Mouse (Mus musculus) forebrain, embryonic 16.5 days (tissue): ENCODE measurements around the gene Washc3. TPM values are rescaled to one million over a fixed set of nuclear protein-coding genes. Genes with fewer than 3 reads are reported as not detected.

Experiments
- ATAC-seq: fragments of 200-750 bp; cut with Nextera tagmentation; 2 replicates; pipeline ENCODE4 v1.8.0; 2017; ENCODE audit warnings: mild to moderate bottlenecking, moderate library complexity
- H3K27ac ChIP-seq: fragments of 300-500 bp; sonication (generic); 2 replicates; pipeline ENCODE4 v1.5.1; 2014; ENCODE audit warnings: low read length, control low read depth
- H3K27me3 ChIP-seq: fragments of 300-500 bp; sonication (generic); replicated peaks from 2 replicates; pipeline ENCODE4 v1.6.1; 2014; ENCODE audit warnings: low read length; ENCODE audit not compliant: control insufficient read depth, insufficient read depth
- H3K36me3 ChIP-seq: fragments of 300-500 bp; sonication (generic); 2 replicates; pipeline ENCODE4 v1.6.1; 2014; ENCODE audit not compliant: control insufficient read depth, insufficient read depth
- H3K4me1 ChIP-seq: fragments of 300-500 bp; sonication (generic); replicated peaks from 2 replicates; pipeline ENCODE4 v1.6.1; 2014; ENCODE audit warnings: low read length; ENCODE audit not compliant: control insufficient read depth, insufficient read depth
- H3K4me2 ChIP-seq: fragments of 300-500 bp; sonication (generic); 2 replicates; pipeline ENCODE4 v1.6.1; 2014; ENCODE audit warnings: mild to moderate bottlenecking, low read length, control low read depth
- H3K4me3 ChIP-seq: fragments of 300-500 bp; sonication (generic); replicated peaks from 2 replicates; pipeline ENCODE4 v1.5.1; 2014; ENCODE audit warnings: mild to moderate bottlenecking, low read length, control low read depth
- H3K9ac ChIP-seq: fragments of 300-500 bp; sonication (generic); replicated peaks from 2 replicates; pipeline ENCODE4 v1.6.1; 2014; ENCODE audit warnings: low read depth, low read length, control low read depth
- H3K9me3 ChIP-seq: fragments of 300-500 bp; sonication (generic); 2 replicates; pipeline ENCODE4 v1.6.1; 2016; ENCODE audit warnings: low read length; ENCODE audit not compliant: control insufficient read depth
- WGBS: fragments of 180-500 bp; shearing (Covaris S2); extraction: QIAGEN DNeasy Blood & Tissue Kit; methylation state at CpG from one replicate; pipeline ENCODE4 v1.1.7; 2014; 5-methylcytosine and 5-hydroxymethylcytosine counted together
- polyA plus RNA-seq: library from polyadenylated mRNA; unstranded; fragments of >200 nt; fragmentation: Nextera tagmentation; extraction: Ambion mirVana; gene quantifications from 2 replicates; pipeline ENCODE4 v1.2.1, GENCODE M21; 2015

The Washc3 gene
- polyA plus RNA-seq, 1 experiment from 2014 or later, result 43.4 TPM

DNA sequence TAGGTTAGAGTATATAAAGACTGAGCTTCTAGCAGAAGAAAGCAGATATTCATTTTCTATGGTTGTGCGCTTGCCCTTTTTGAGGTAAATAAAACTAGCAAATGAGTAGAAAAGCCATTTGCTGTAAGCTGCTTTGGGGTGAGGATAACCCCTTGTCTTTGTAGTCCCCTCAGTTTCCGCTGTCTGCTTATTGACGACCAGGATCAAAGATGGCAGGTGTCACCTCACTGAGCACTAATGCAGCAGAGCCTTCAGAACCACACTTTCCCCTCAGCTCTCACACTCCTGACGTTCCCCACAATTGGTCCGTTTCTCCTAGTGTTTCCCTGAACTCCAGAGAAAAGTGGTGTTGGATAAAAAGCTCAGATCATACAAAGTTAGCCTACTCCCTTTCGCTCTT, 2.3 kb downstream of the Washc3 start:
- 91% methylated on average over 6 of the region's 6 CpGs for WGBS
- H3K9ac ChIP-seq, result no peak overlapping the region
- peaks cover 6% of the 10 kb centered on the region for H3K4me1 ChIP-seq
- no peak overlapping the region for H3K27ac ChIP-seq
- H3K36me3 ChIP-seq, result 0 out of 2 replicates have a peak, but pooled peaks cover 2% of the 10 kb centered on the region
- H3K4me3 ChIP-seq, result no peak overlapping the region
- H3K4me2 ChIP-seq, result no peak overlapping the region
- no peak for ATAC-seq
- H3K27me3 ChIP-seq, result no peaks in the 10 kb centered on the region
- no peaks in the 10 kb centered on the region for H3K9me3 ChIP-seq

DNA sequence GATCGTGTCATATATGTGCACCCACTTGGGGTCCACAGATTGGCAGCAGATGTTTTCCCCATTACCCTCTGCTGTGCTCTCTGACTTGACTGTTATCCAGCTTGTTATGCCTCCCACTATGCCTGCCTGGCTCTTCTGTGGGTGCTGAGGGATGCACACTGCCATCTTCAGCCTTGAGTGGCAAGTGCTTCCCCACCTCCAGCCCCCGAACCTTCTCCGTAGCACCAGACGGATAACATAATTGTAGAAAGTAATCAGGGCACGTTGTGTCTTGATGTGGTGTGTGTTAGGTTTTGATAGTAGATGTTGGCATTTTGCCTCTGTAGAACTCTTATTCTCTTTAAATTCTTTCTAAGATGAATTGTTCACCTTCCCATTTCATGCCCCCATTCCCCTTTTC, 11.8 kb downstream of the Washc3 start:
- H3K27me3 ChIP-seq, result no peaks in the 10 kb centered on the region
- H3K27ac ChIP-seq, result no peak overlapping the region
- no peaks in the 10 kb centered on the region for H3K36me3 ChIP-seq
- no peak overlapping the region for H3K9ac ChIP-seq
- no peak for ATAC-seq
- no peak overlapping the region for H3K4me2 ChIP-seq
- WGBS, result 88% methylated on average over 5 of the region's 5 CpGs
- no peaks in the 10 kb centered on the region for H3K9me3 ChIP-seq
- H3K4me3 ChIP-seq, result no peak overlapping the region
- H3K4me1 ChIP-seq, result no peaks in the 10 kb centered on the region

DNA sequence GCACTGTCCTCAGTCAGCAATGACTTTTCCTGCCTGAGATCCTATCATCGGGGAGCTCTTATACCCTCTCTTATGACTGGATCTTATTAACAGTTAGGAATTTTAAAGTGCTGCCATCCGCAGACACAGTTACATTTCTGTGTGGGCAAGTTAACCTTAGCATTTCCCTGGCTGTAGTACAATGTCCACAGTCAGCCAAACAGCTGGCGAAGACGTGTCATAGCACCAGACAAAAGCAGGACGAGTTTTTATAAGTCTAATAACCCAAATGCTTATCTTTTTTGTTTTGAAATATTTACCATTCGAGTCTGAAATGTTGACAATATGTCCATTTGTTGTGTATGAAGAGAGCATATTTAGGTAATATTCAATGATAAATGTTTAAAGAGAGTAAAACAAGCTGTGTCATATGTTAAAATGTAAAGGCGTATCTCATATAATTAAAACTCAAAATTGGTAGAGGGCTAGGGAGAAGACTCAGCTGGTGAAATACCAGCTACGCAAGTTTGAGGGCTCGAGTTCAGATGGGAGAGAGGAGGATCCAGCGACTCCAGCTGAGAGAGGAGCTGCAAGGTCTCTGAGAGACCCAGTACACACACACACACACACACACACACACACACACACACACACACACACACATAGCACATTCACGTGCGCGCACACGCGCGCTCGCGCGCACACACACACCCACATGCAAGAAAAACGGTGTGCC, 14.1 kb downstream of the Washc3 start:
- ATAC-seq, result no peak
- WGBS, result 96% methylated on average over 20 of the region's 20 CpGs

DNA sequence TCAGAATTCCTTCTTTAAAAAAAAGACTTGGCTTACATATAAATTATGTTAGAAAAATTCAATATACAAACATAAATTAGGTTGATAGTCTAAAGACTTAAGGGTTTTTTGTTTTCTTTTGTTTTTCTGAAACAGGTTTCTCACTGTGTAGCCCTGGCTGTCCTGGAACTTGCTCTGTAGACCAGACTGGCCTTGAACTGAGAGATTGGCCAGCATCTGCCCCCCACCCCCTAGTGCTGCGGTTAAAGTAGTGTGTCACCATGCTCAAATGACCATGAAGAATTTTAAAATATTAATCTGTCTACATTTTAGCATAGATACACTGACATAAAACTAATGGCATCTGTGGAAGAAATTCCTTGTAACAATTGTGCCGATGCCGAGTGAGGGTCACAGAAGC, 17.3 kb downstream of the Washc3 start:
- Histone ChIP-seq H3K4me3 (no peak overlapping the region), H3K27me3 (no peaks in the 10 kb centered on the region), H3K9me3 (no peaks in the 10 kb centered on the region), H3K4me2 (no peak overlapping the region), H3K4me1 (no peaks in the 10 kb centered on the region), H3K9ac (no peak overlapping the region), H3K27ac (no peak overlapping the region), H3K36me3 (peaks cover 3% of the 10 kb centered on the region)
- ATAC-seq, result no peak
- WGBS, result 96% methylated on average over 3 of the region's 3 CpGs

More for the DNA sequence above, 14.1 kb downstream of the Washc3 start:
- no peak overlapping the region for H3K4me3 ChIP-seq
- H3K4me1 ChIP-seq, result no peaks in the 10 kb centered on the region
- no peak overlapping the region for H3K27ac ChIP-seq
- no peaks in the 10 kb centered on the region; the same call in 1 of the 2 replicates for H3K36me3 ChIP-seq
- H3K9me3 ChIP-seq, result no peaks in the 10 kb centered on the region
- no peak overlapping the region for H3K4me2 ChIP-seq
- no peaks in the 10 kb centered on the region for H3K27me3 ChIP-seq
- H3K9ac ChIP-seq, result no peak overlapping the region

DNA sequence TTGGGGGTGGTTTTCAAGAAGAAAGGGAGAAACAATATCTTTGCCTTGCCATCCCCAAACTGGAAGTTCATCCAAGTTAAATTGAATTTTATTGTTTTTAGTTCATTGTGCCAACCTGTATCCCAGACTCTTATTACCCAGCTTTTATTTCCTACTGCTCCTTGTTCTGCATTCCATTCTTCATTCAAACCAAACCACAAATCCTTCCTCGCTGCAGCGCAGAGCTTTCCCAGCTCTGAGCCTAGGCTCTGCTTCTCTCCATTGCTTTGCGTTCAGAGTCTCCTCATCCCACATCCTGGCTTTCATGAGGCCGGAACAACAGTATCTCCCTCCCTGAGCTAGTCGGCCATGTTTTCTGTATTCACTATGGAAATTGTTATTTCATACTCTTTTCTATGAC, 20.8 kb downstream of the Washc3 start:
- WGBS, result 94% methylated on average over 5 of the region's 5 CpGs
- H3K9ac ChIP-seq, result no peak overlapping the region

DNA sequence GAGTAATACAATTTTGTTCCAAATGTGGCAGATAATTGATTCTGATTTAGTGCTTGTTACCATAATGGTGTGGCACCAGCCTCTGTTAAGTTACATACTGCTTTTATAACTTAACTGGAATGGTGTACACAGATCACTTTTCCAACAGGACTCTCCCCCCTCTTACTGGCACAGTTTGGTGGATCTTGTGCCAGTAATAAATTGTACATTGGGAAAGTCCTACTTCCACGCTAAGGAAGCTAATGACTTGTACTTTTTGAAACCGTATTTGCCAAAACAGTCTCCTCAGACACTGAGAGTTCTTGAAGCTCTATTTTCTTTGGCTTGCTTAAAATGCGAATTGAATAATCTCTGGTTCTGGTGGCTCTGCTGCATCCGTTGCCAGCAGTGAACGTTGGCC, 24.5 kb downstream of the Washc3 start:
- Histone ChIP-seq H3K9ac (no peak overlapping the region), H3K4me3 (no peak overlapping the region), H3K27me3 (no peaks in the 10 kb centered on the region), H3K4me1 (no peaks in the 10 kb centered on the region), H3K36me3 (peaks cover 5% of the 10 kb centered on the region; the same call in 1 of the 2 replicates), H3K27ac (no peak overlapping the region), H3K4me2 (no peak overlapping the region), H3K9me3 (no peaks in the 10 kb centered on the region)
- no peak for ATAC-seq
- WGBS, result 79% methylated on average over 5 of the region's 5 CpGs

More for the DNA sequence above, 20.8 kb downstream of the Washc3 start:
- H3K27ac ChIP-seq, result no peak overlapping the region
- H3K36me3 ChIP-seq, result peaks cover 3% of the 10 kb centered on the region
- H3K27me3 ChIP-seq, result no peaks in the 10 kb centered on the region
- ATAC-seq, result no peak
- no peaks in the 10 kb centered on the region for H3K9me3 ChIP-seq
- H3K4me1 ChIP-seq, result no peaks in the 10 kb centered on the region
- H3K4me2 ChIP-seq, result no peak overlapping the region
- H3K4me3 ChIP-seq, result no peak overlapping the region

DNA sequence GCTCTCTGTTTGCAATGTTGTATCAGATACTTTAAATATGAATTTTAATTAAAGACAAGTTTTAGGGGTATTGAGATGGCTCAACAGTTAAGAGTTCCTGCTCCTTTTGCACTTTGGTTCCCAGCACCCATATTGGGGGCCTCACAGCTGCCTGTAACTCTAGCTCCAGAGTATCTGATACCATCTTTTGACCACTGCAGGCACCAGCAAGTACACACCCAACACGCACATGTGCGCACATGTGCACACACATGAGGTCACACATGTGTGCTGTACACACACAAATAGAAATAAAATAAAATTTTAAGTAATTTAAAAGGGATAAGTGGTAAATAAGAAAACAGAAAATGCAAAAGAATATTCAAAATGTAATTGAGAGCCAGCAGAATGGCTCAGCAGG, 27.1 kb downstream of the Washc3 start:
- 98% methylated on average over 2 of the region's 2 CpGs for WGBS
- Histone ChIP-seq H3K4me2 (no peak overlapping the region), H3K36me3 (0 out of 2 replicates have a peak, but pooled peaks cover 2% of the 10 kb centered on the region), H3K27me3 (no peaks in the 10 kb centered on the region), H3K9ac (no peak overlapping the region), H3K4me1 (no peaks in the 10 kb centered on the region), H3K27ac (no peak overlapping the region), H3K9me3 (no peaks in the 10 kb centered on the region), H3K4me3 (no peak overlapping the region)
- no peak for ATAC-seq

DNA sequence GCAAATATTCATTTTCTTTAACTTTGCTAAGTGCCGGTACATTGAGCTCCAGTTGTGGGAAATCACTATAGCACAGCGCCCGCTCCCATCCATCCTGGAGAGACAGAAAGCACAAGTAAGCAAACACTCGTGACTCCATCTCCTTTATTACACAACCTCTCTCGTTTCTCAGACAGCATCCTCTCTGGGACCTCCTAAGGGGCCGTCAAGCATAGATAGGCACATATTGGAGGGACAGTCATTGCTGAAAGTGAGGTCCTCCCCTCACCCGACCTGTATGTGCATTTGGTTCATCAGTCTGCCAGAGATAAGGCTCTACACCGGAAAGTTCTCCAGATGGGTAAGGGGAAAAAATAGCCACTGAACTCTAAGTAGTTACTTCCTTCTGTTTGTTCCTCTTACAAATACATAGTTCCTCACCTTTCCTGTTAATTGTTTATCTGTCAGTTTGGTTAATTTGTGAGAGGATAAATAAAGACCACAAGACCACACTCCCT, 27.7 kb downstream of the Washc3 start:
- Histone ChIP-seq H3K27me3 (no peaks in the 10 kb centered on the region), H3K4me2 (no peak overlapping the region), H3K9me3 (no peaks in the 10 kb centered on the region), H3K4me1 (no peaks in the 10 kb centered on the region), H3K36me3 (0 out of 2 replicates have a peak, but pooled peaks cover 2% of the 10 kb centered on the region), H3K4me3 (no peak overlapping the region), H3K27ac (no peak overlapping the region), H3K9ac (no peak overlapping the region)
- WGBS, result 89% methylated on average over 8 of the region's 8 CpGs
- no peak for ATAC-seq

DNA sequence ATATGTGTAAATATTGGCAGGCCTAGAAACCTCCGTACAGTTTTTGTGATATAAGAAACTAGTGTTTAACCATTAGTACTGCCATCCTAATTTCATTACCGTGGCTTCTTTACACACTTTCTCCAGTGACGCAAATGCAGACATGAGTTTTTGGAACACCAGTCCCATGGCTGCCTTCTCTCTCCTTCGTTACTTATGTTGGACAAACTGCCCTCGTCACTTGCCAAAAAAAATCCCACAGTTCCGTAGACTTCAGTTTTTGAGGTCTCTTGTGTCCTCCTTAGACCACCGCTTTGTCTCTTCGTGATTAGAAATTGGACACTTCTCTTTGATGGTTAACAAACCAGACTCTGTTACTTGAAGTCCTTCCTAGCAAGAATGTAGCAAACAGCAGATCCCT, 30.8 kb downstream of the Washc3 start:
- WGBS, result 65% methylated on average over 8 of the region's 8 CpGs
- no peaks in the 10 kb centered on the region for H3K4me1 ChIP-seq

More for the DNA sequence above, 30.8 kb downstream of the Washc3 start:
- H3K9ac ChIP-seq, result no peak overlapping the region
- H3K4me2 ChIP-seq, result no peak overlapping the region
- H3K9me3 ChIP-seq, result no peaks in the 10 kb centered on the region
- H3K36me3 ChIP-seq, result 0 out of 2 replicates have a peak, but pooled peaks cover 2% of the 10 kb centered on the region
- H3K27me3 ChIP-seq, result no peaks in the 10 kb centered on the region
- H3K4me3 ChIP-seq, result no peak overlapping the region
- ATAC-seq, result no peak
- no peak overlapping the region for H3K27ac ChIP-seq
